Mouse (Mus musculus) ES-Bruce4 (cell line): Measurements from ENCODE around the gene Utp20.

Source experiments
- CTCF ChIP-seq: IDR thresholded peaks from one replicate; pipeline ENCODE4 v1.8.1; 2011; ENCODE audit warnings: low read depth, low read length
- EP300 ChIP-seq: IDR thresholded peaks from 2 replicates; pipeline ENCODE4 v1.6.1; 2011; ENCODE audit warnings: low read depth, low read length; ENCODE audit not compliant: insufficient read depth
- POLR2A ChIP-seq: IDR thresholded peaks from one replicate; pipeline ENCODE4 v1.8.1; 2011; ENCODE audit warnings: low read length; ENCODE audit not compliant: insufficient read depth

- TF ChIP-seq POLR2A (no peak), CTCF (no peak), EP300 (no peak)
These were observed 32.9 kb downstream of the Utp20 start for GRCm38 (mm10) chr10:88793671-88794070.
